Mouse (Mus musculus) bone marrow, adult 2 months (tissue): ENCODE data around the gene Inmt. TPM values are rescaled to one million over a fixed set of nuclear protein-coding genes. Genes with fewer than 3 reads are reported as not detected.

Experiments
- H3K27ac ChIP-seq: fragments of 200-500 bp; 2 replicates; pipeline ENCODE4 v1.5.1; 2012; ENCODE audit warnings: low read depth, mild to moderate bottlenecking, control low read depth, inconsistent platforms, low read length; ENCODE audit not compliant: control insufficient read depth, poor library complexity, insufficient read depth
- H3K4me1 ChIP-seq: fragments of 200-500 bp; 2 replicates; pipeline ENCODE4 v1.6.1; 2011; ENCODE audit warnings: low read length; ENCODE audit not compliant: control insufficient read depth, insufficient read depth
- H3K4me3 ChIP-seq: fragments of 200-500 bp; replicated peaks from 2 replicates; pipeline ENCODE3; 2011; ENCODE audit warnings: mild to moderate bottlenecking, low read depth, low read length, control low read depth; ENCODE audit not compliant: control insufficient read depth
- CTCF ChIP-seq: fragments of 200-500 bp; IDR thresholded peaks from 2 replicates; pipeline ENCODE4 v1.5.1; 2011; ENCODE audit warnings: low read length, control low read depth; ENCODE audit not compliant: control insufficient read depth, insufficient read depth
- POLR2A ChIP-seq: fragments of 200-500 bp; IDR thresholded peaks from 2 replicates; pipeline ENCODE4 v1.6.1; 2011; ENCODE audit warnings: low read depth, mild to moderate bottlenecking, control low read depth, low read length, borderline replicate concordance; ENCODE audit not compliant: control insufficient read depth
- WGBS: fragments of 180-500 bp; shearing (Covaris S2); methylation state at CpG from one replicate; pipeline ENCODE4 v1.1.7; 2018; 5-methylcytosine and 5-hydroxymethylcytosine counted together
- polyA plus RNA-seq: library from polyadenylated mRNA; stranded (reverse); fragments of >200 nt; gene quantifications from 2 replicates; pipeline ENCODE4 v1.2.4, GENCODE M21; 2011; ENCODE audit warnings: low replicate concordance; ENCODE audit not compliant: missing spikeins, insufficient read depth, insufficient read length

Inmt gene
- polyA plus RNA-seq, 1 experiment = 14.7 TPM

GRCm38 (mm10) chr6:55130631-55131030 lies 44.2 kb downstream of the Inmt start:
- WGBS = 81% methylated on average over 6 of the region's 6 CpGs
- Histone ChIP-seq H3K27ac (no peak overlapping the region), H3K4me3 (no peak overlapping the region), H3K4me1 (no peaks in the 10 kb centered on the region)
- TF ChIP-seq CTCF = no peak
- no peak for TF ChIP-seq POLR2A

- H3K4me3 ChIP-seq = no peak overlapping the region
- no peaks in the 10 kb centered on the region for H3K4me1 ChIP-seq
- TF ChIP-seq POLR2A (no peak), CTCF (no peak)
- no peak overlapping the region for H3K27ac ChIP-seq
Observed at GRCm38 (mm10) chr6:55128391-55128790, 46.5 kb downstream of the Inmt start.

- TF ChIP-seq POLR2A (no peak), CTCF (no peak)
- Histone ChIP-seq H3K4me3 (no peak overlapping the region), H3K27ac (no peak overlapping the region), H3K4me1 (no peaks in the 10 kb centered on the region)
- 78% methylated on average over 5 of the region's 5 CpGs for WGBS
Observed at GRCm38 (mm10) chr6:55126576-55126975, 48.3 kb downstream of the Inmt start.

DNA sequence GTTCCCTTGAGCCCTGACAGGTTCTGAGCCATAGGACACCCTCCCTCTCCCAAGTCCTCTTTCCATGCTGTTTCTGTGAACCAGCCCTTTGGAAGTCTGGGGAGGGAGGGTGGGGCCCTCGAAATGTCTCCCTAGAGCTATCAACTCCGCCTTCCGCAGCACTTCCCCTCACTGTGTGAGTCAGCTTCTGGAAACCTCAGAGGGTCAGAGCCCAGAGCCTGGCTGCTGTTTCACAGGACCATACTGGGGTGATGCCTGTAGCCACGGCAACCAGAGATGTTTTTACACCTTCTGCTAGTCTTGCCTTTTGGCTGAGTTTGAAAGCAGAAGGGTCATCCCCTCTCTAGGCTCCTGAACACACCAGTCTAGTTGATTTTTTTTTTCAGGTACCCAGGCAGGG lies 51.8 kb downstream of the Inmt start:
- no peak for TF ChIP-seq POLR2A
- TF ChIP-seq CTCF = no peak
- no peak overlapping the region for H3K4me3 ChIP-seq
- WGBS = 4% methylated on average over 4 of the region's 4 CpGs
- no peak overlapping the region for H3K27ac ChIP-seq
- no peaks in the 10 kb centered on the region for H3K4me1 ChIP-seq

Other genes starting within 250 kb of the Inmt start
- 4.7 and 10.1 TPM in 2 replicates for gene Nod1, start 202.4 kb downstream of the Inmt start, polyA plus RNA-seq
- gene Ggct, start 182.1 kb downstream of the Inmt start, polyA plus RNA-seq = 3.0 and 13.2 TPM in 2 replicates
- 31.7 and 85.0 TPM in 2 replicates for gene Gars, start 137.0 kb downstream of the Inmt start, polyA plus RNA-seq
- not detected in 2 replicates for gene Crhr2, start 42.0 kb downstream of the Inmt start, polyA plus RNA-seq
- gene Mindy4, start 28.3 kb upstream of the Inmt start, polyA plus RNA-seq = 0.68 and 3.0 TPM in 2 replicates
- 226 and 325 TPM in 2 replicates for gene Aqp1, start 161.4 kb upstream of the Inmt start, polyA plus RNA-seq
- not detected in 2 replicates for gene Ghrhr, start 201.3 kb upstream of the Inmt start, polyA plus RNA-seq